Mouse (Mus musculus): Measurements from ENCODE around the gene Myh7b. TPM values are rescaled to one million over a fixed set of nuclear protein-coding genes. Genes with fewer than 3 reads are reported as not detected.

The Myh7b gene
- total RNA-seq (2012; rRNA removed) (under 0.01 and 0.51 TPM in 2 replicates), total RNA-seq (2014; rRNA removed) (0.43 TPM in 1 of 2 replicates, not detected in the other), polyA plus RNA-seq (2012; ENCODE audit: insufficient read length, low read depth) (not detected in 2 replicates)

GRCm38 (mm10) chr2:155610978-155611377, at the start of gene Myh7b:
Gene Myh7b, plus strand, starts transcription at chr2:155611212.
- Histone ChIP-seq H3K9ac (ENCODE audit: insufficient read depth, low read depth) (no peak within 1 kb of the TSS), H3K4me2 (ENCODE audit: insufficient read depth, low read depth, poor library complexity, severe bottlenecking) (no peak within 1 kb of the TSS), H3K4me3 (replicated peaks in 1 of 3; ENCODE audit: low read depth in 2 of 3, low read length in 2 of 3, poor library complexity in 1 of 3) (no peak within 1 kb of the TSS), H3K4me1 (ENCODE audit: control insufficient read depth in 1 of 2, insufficient read depth in 2 of 2) (peaks cover 9 to 15% of the 10 kb centered on the region in 2 experiments), H3K27ac (ENCODE audit: insufficient read depth, low read depth) (no peak within 1 kb of the TSS), H3K79me2 (replicated peaks; ENCODE audit: control insufficient read depth, extremely low read depth, insufficient read depth, poor library complexity, severe bottlenecking) (no peaks in the 10 kb centered on the region), H3K36me3 (replicated peaks in 1 of 2; ENCODE audit: control insufficient read depth in 1 of 2, insufficient read depth in 1 of 2, low read length in 1 of 2) (no peaks in the 10 kb centered on the region), H3K9me3 (replicated peaks; ENCODE audit: low read length) (no peaks in the 10 kb centered on the region), H3K27me3 (replicated peaks) (peaks cover 85% of the 10 kb centered on the region)
- no peak for DNase-seq (ENCODE audit: extremely low read depth)
- dilution Hi-C loops (cut with MboI; ENCODE audit: extremely low pct_ligation_motif_present, extremely low pct_unique_long_range_greater_than_20kb, low sequenced_read_pairs) (no loop called here), in situ Hi-C loops (cut with MboI; ENCODE audit: low pct_ligation_motif_present, low pct_unique_long_range_greater_than_20kb, low sequenced_read_pairs) (no loop called here)
- TF ChIP-seq IRF4 (IDR thresholded peaks at IDR 0.05; ENCODE audit: low read depth, low read length) = no peak
- TF ChIP-seq ZNF384 (IDR thresholded peaks at IDR 0.05; ENCODE audit: low read depth, low read length) = no peak
- no peak for TF ChIP-seq JUND (conservative IDR thresholded peaks at IDR 0.05; ENCODE audit: low read depth, low read length)
- TF ChIP-seq TBP (conservative IDR thresholded peaks at IDR 0.05; ENCODE audit: low read depth, low read length) = no peak
- no peak for TF ChIP-seq NRF1 (IDR thresholded peaks at IDR 0.05; ENCODE audit: low read depth, low read length)
- no peak for TF ChIP-seq SMC3 (IDR thresholded peaks at IDR 0.05; ENCODE audit: low read depth, low read length)
- TF ChIP-seq MAZ (IDR thresholded peaks at IDR 0.05; ENCODE audit: low read depth, low read length) = no peak
- no peak for TF ChIP-seq E2F4 (IDR thresholded peaks at IDR 0.05; ENCODE audit: insufficient replicate concordance, low read depth, low read length)
- no peak for TF ChIP-seq NELFE (IDR thresholded peaks at IDR 0.05; ENCODE audit: low read depth, low read length)
- TF ChIP-seq POLR2A (IDR thresholded peaks at IDR 0.05; ENCODE audit: low read depth, low read length) = no peak
- no peak for TF ChIP-seq MAX (IDR thresholded peaks at IDR 0.05; ENCODE audit: low read length)
- no peak for TF ChIP-seq MYC (IDR thresholded peaks at IDR 0.05; ENCODE audit: low read depth, low read length)
- no peak for TF ChIP-seq POLR2AphosphoS2 (IDR thresholded peaks at IDR 0.05; ENCODE audit: low read depth, low read length)
- TF ChIP-seq CHD1 (IDR thresholded peaks at IDR 0.05; ENCODE audit: low read depth, low read length) = no peak
- no peak for TF ChIP-seq ZKSCAN1 (IDR thresholded peaks at IDR 0.05; ENCODE audit: borderline replicate concordance, low read depth, low read length)
- TF ChIP-seq CTCF (conservative IDR thresholded peaks at IDR 0.05 in 1 of 2, IDR thresholded peaks at IDR 0.05 in 1 of 2; ENCODE audit: low read depth in 2 of 2, low read length in 2 of 2) = no peak
- TF ChIP-seq MAFK (IDR thresholded peaks at IDR 0.05; ENCODE audit: insufficient replicate concordance, low read length) = no peak
- no peak for TF ChIP-seq BHLHE40 (IDR thresholded peaks at IDR 0.05; ENCODE audit: low read depth, low read length)
- TF ChIP-seq ZMIZ1 (IDR thresholded peaks at IDR 0.05; ENCODE audit: low read depth, low read length) = no peak

DNA sequence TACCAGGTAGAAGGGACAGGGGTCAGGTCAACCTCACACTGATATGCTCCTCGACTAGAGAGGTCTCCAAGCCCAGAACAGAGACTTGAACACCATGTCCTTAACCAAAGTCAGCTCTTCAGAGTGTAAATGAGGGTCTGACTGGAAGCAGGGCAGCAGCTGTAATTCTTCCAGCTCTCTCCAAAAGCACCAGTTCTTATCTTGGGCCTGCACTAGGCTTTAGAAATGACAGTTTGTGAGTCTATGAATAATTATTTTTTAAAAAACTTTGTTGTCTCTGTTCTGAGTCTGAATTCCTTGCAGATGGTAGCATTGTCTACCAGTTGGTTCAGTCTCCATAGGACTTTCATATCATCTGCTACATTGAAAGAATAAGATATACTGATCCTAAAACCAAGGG, 48.8 kb upstream of the Myh7b start:
- peaks cover 0 to 13% of the 10 kb centered on the region in 2 experiments; a peak in 1 of 4 replicates for H3K4me1 ChIP-seq (ENCODE audit: control insufficient read depth in 1 of 2, insufficient read depth in 2 of 2)
- no peak overlapping the region for H3K4me2 ChIP-seq (ENCODE audit: insufficient read depth, low read depth, poor library complexity, severe bottlenecking)
- H3K36me3 ChIP-seq (replicated peaks in 1 of 2; ENCODE audit: control insufficient read depth in 1 of 2, insufficient read depth in 1 of 2, low read length in 1 of 2) = peaks cover 3 to 38% of the 10 kb centered on the region in 2 experiments
- in situ Hi-C loops (cut with MboI; ENCODE audit: low pct_ligation_motif_present, low pct_unique_long_range_greater_than_20kb, low sequenced_read_pairs) (no loop called here), dilution Hi-C loops (cut with MboI; ENCODE audit: extremely low pct_ligation_motif_present, extremely low pct_unique_long_range_greater_than_20kb, low sequenced_read_pairs) (no loop called here)
- no peak for DNase-seq (ENCODE audit: extremely low read depth)
- H3K9me3 ChIP-seq (replicated peaks; ENCODE audit: low read length) = no peaks in the 10 kb centered on the region
- no peak for TF ChIP-seq UBTF (IDR thresholded peaks at IDR 0.05; ENCODE audit: low read depth, low read length)
- TF ChIP-seq ZC3H11A (IDR thresholded peaks at IDR 0.05; ENCODE audit: low read depth, low read length) = no peak
- TF ChIP-seq KAT2A (IDR thresholded peaks at IDR 0.05; ENCODE audit: insufficient replicate concordance, low read length) = no peak
- no peak for TF ChIP-seq JUN (IDR thresholded peaks at IDR 0.05; ENCODE audit: insufficient read depth, low read depth, low read length)
- no peak for TF ChIP-seq SMC3 (IDR thresholded peaks at IDR 0.05; ENCODE audit: low read depth, low read length)
- no peak for TF ChIP-seq ETS1 (conservative IDR thresholded peaks at IDR 0.05; ENCODE audit: low read depth, low read length)
- no peak for TF ChIP-seq RCOR1 (conservative IDR thresholded peaks at IDR 0.05; ENCODE audit: low read depth, low read length)
- TF ChIP-seq PAX5 (IDR thresholded peaks at IDR 0.05; ENCODE audit: low read length) = no peak
- TF ChIP-seq JUND (conservative IDR thresholded peaks at IDR 0.05; ENCODE audit: low read depth, low read length) = no peak
- no peak for TF ChIP-seq MAZ (IDR thresholded peaks at IDR 0.05; ENCODE audit: low read depth, low read length)
- no peak for TF ChIP-seq BHLHE40 (IDR thresholded peaks at IDR 0.05; ENCODE audit: low read depth, low read length)
- no peak for TF ChIP-seq ZMIZ1 (IDR thresholded peaks at IDR 0.05; ENCODE audit: low read depth, low read length)
- no peak for TF ChIP-seq NELFE (IDR thresholded peaks at IDR 0.05; ENCODE audit: low read depth, low read length)
- H3K27ac ChIP-seq (ENCODE audit: insufficient read depth, low read depth) = no peak overlapping the region
- no peaks in the 10 kb centered on the region for H3K79me2 ChIP-seq (replicated peaks; ENCODE audit: control insufficient read depth, extremely low read depth, insufficient read depth, poor library complexity, severe bottlenecking)
- no peak overlapping the region for H3K9ac ChIP-seq (ENCODE audit: insufficient read depth, low read depth)
- H3K4me3 ChIP-seq (replicated peaks in 1 of 3; ENCODE audit: low read depth in 2 of 3, low read length in 2 of 3, poor library complexity in 1 of 3) = no peak overlapping the region
- H3K27me3 ChIP-seq (replicated peaks) = no peaks in the 10 kb centered on the region

Measured in CH12.LX (cell line).